Mouse (Mus musculus) kidney, embryonic 14.5 days (tissue): ENCODE results near the gene Imp3. TPM values are rescaled to one million over a fixed set of nuclear protein-coding genes. Genes with fewer than 3 reads are reported as not detected.

Experiments used
- ATAC-seq: fragments of 200-750 bp; cut with Nextera tagmentation; 2 replicates; pipeline ENCODE4 v1.8.0; 2017; ENCODE audit warnings: moderate number of reproducible peaks, mild to moderate bottlenecking, moderate TSS enrichment, moderate library complexity; ENCODE audit not compliant: low FRiP score, low TSS enrichment
- H3K27ac ChIP-seq: fragments of 300-500 bp; sonication (generic); 2 replicates; pipeline ENCODE4 v1.5.1; 2014; ENCODE audit warnings: low read depth, mild to moderate bottlenecking, low read length, moderate library complexity, mixed read lengths
- H3K27me3 ChIP-seq: fragments of 300-500 bp; sonication (generic); 2 replicates; pipeline ENCODE4 v1.6.1; 2014; ENCODE audit warnings: mild to moderate bottlenecking, low read length; ENCODE audit not compliant: control insufficient read depth, insufficient read depth
- H3K36me3 ChIP-seq: fragments of 300-500 bp; sonication (generic); 2 replicates; pipeline ENCODE4 v1.6.1; 2014; ENCODE audit warnings: low read length, mixed read lengths; ENCODE audit not compliant: control insufficient read depth, insufficient read depth
- H3K4me1 ChIP-seq: fragments of 300-500 bp; sonication (generic); 2 replicates; pipeline ENCODE4 v1.6.1; 2014; ENCODE audit warnings: low read length, mixed read lengths; ENCODE audit not compliant: control insufficient read depth, insufficient read depth
- H3K4me2 ChIP-seq: fragments of 300-500 bp; sonication (generic); replicated peaks from 2 replicates; pipeline ENCODE4 v1.6.1; 2014; ENCODE audit warnings: low read depth, mild to moderate bottlenecking, low read length
- H3K4me3 ChIP-seq: fragments of 300-500 bp; sonication (generic); 2 replicates; pipeline ENCODE4 v1.5.1; 2014; ENCODE audit warnings: mild to moderate bottlenecking, low read length
- H3K9ac ChIP-seq: fragments of 300-500 bp; sonication (generic); 2 replicates; pipeline ENCODE4 v1.6.1; 2014; ENCODE audit warnings: low read depth, mild to moderate bottlenecking, low read length, moderate library complexity
- H3K9me3 ChIP-seq: fragments of 300-500 bp; sonication (generic); 2 replicates; pipeline ENCODE4 v1.6.1; 2016; ENCODE audit warnings: low read length; ENCODE audit not compliant: control insufficient read depth
- WGBS: fragments of 180-500 bp; shearing (Covaris S2); extraction: QIAGEN DNeasy Blood & Tissue Kit; methylation state at CpG from one replicate; pipeline ENCODE4 v1.1.7; 2014; 5-methylcytosine and 5-hydroxymethylcytosine counted together
- polyA plus RNA-seq: library from polyadenylated mRNA; unstranded; fragments of >200 nt; fragmentation: Nextera tagmentation; extraction: Ambion mirVana; gene quantifications from 2 replicates; pipeline ENCODE4 v1.2.1, GENCODE M21; 2014

Gene Imp3
- polyA plus RNA-seq, 1 experiment from 2014 or later: 98.4 TPM

DNA sequence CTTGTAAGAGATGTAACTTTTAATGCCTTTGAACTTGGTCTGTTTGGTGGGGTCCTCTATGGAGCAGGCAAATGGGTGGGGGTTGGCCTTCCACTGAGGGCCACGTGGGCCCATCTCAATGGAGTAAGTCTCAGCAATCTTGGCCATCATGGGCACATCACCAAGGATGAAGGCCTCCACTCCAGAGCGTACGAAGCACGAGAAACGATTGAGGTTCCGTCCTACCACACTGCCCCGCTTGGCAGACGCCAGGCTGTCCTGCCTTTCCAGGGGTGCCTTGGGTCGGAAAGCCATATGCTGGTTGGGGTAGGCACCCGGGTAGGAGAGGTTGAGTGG is 11.3 kb upstream of the Imp3 start:
- peak overlapping the region; percentile 20; the same call in 1 of the 2 replicates for H3K4me3 ChIP-seq
- ATAC-seq: no peak

GRCm38 (mm10) chr9:56926387-56926786 is 10.9 kb upstream of the Imp3 start:
- H3K9me3 ChIP-seq: peaks cover 4% of the 10 kb centered on the region; the same call in 1 of the 2 replicates
- WGBS: 88% methylated on average over 10 of the region's 10 CpGs
- ATAC-seq: no peak
- H3K36me3 ChIP-seq: peaks cover 16% of the 10 kb centered on the region; the same call in 1 of the 2 replicates
- peak overlapping the region; percentile 71 for H3K4me2 ChIP-seq
- 0 out of 2 replicates have a peak overlapping the region, but pooled peaks have one; percentile 64 for H3K9ac ChIP-seq
- peaks cover 40% of the 10 kb centered on the region for H3K4me1 ChIP-seq
- H3K27ac ChIP-seq: no peak overlapping the region; the same call in 1 of the 2 replicates
- peak overlapping the region; percentile 44; the same call in 1 of the 2 replicates for H3K4me3 ChIP-seq
- no peaks in the 10 kb centered on the region for H3K27me3 ChIP-seq

More for the DNA sequence above, 11.3 kb upstream of the Imp3 start:
- Histone ChIP-seq H3K4me1 (peaks cover 40% of the 10 kb centered on the region), H3K4me2 (peak overlapping the region; percentile 71; the same call in 1 of the 2 replicates), H3K36me3 (peaks cover 17% of the 10 kb centered on the region; the same call in 1 of the 2 replicates), H3K9ac (no peak overlapping the region), H3K27me3 (no peaks in the 10 kb centered on the region), H3K27ac (no peak overlapping the region), H3K9me3 (peaks cover 5% of the 10 kb centered on the region; the same call in 1 of the 2 replicates)
- 92% methylated on average over 10 of the region's 10 CpGs for WGBS

- peak; percentile 33 for ATAC-seq
- H3K4me2 ChIP-seq: peak overlapping the region; percentile 71
- WGBS: under 1% methylated on average over 35 of the region's 35 CpGs
Measured at GRCm38 (mm10) chr9:56927191-56928012, 9.9 kb upstream of the Imp3 start.

GRCm38 (mm10) chr9:56928041-56928811 is 9.0 kb upstream of the Imp3 start, which contains the start of gene Snx33:
Snx33 (minus strand) TSS chr9:56928371.
- no peaks in the 10 kb centered on the region for H3K9me3 ChIP-seq
- peak within 1 kb of the TSS; percentile 71 for H3K4me2 ChIP-seq
- peak within 1 kb of the TSS; percentile 87 for H3K27ac ChIP-seq
- ATAC-seq: peak; percentile 85
- H3K9ac ChIP-seq: peak within 1 kb of the TSS; percentile 64
- H3K27me3 ChIP-seq: no peaks in the 10 kb centered on the region
- WGBS: under 1% methylated on average over 50 of the region's 50 CpGs
- H3K4me1 ChIP-seq: peaks cover 37% of the 10 kb centered on the region
- H3K36me3 ChIP-seq: peaks cover 6% of the 10 kb centered on the region; the same call in 1 of the 2 replicates
- H3K4me3 ChIP-seq: peak within 1 kb of the TSS; percentile 44

More at GRCm38 (mm10) chr9:56927191-56928012, 9.9 kb upstream of the Imp3 start:
- Histone ChIP-seq H3K36me3 (peaks cover 7% of the 10 kb centered on the region; the same call in 1 of the 2 replicates), H3K27me3 (no peaks in the 10 kb centered on the region), H3K9me3 (no peaks in the 10 kb centered on the region), H3K4me1 (peaks cover 40% of the 10 kb centered on the region), H3K9ac (peak overlapping the region; percentile 64), H3K4me3 (peak overlapping the region; percentile 44), H3K27ac (peak overlapping the region; percentile 87)

- 15% methylated on average over 4 of the region's 4 CpGs for WGBS
- Histone ChIP-seq H3K27me3 (no peaks in the 10 kb centered on the region), H3K27ac (no peak overlapping the region), H3K4me3 (no peak overlapping the region), H3K4me2 (no peak overlapping the region), H3K4me1 (peaks cover 24% of the 10 kb centered on the region), H3K36me3 (peaks cover 6% of the 10 kb centered on the region; the same call in 1 of the 2 replicates), H3K9ac (no peak overlapping the region), H3K9me3 (no peaks in the 10 kb centered on the region)
- no peak for ATAC-seq
Measured at GRCm38 (mm10) chr9:56929496-56929895, 7.8 kb upstream of the Imp3 start.

GRCm38 (mm10) chr9:56930556-56930955 is 6.7 kb upstream of the Imp3 start:
- Histone ChIP-seq H3K9me3 (no peaks in the 10 kb centered on the region), H3K4me2 (no peak overlapping the region), H3K36me3 (peaks cover 6% of the 10 kb centered on the region; the same call in 1 of the 2 replicates), H3K4me1 (peaks cover 15% of the 10 kb centered on the region), H3K9ac (no peak overlapping the region), H3K4me3 (no peak overlapping the region), H3K27ac (no peak overlapping the region), H3K27me3 (no peaks in the 10 kb centered on the region)
- no peak for ATAC-seq
- 84% methylated on average over 1 of the region's 1 CpGs for WGBS

DNA sequence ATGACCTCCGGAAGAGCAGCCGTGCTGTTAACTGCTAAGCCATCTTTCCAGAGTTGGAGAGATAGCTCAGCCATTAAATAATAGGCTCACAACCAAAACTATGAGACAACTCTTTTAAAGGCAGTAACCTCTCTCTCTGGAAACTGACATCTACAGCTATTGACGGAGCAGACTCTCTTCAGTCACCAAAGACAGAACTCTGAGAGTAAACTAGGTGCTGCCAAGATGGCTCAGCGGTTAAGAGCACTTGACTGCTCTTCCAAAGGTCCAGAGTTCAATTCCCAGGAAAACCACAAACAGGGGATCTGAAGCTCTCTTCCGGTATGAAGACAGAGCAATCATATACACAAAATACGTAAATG is 433 bp upstream of the Imp3 start:
- peak overlapping the region; percentile 47; the same call in 1 of the 2 replicates for H3K27ac ChIP-seq
- no peaks in the 10 kb centered on the region for H3K9me3 ChIP-seq
- H3K4me3 ChIP-seq: peak overlapping the region; percentile 85
- peak overlapping the region; percentile 65 for H3K4me2 ChIP-seq
- peak overlapping the region; percentile 37; the same call in 1 of the 2 replicates for H3K9ac ChIP-seq
- no peaks in the 10 kb centered on the region for H3K27me3 ChIP-seq
- no peaks in the 10 kb centered on the region for H3K36me3 ChIP-seq
- H3K4me1 ChIP-seq: 0 out of 2 replicates have a peak, but pooled peaks cover 7% of the 10 kb centered on the region
- ATAC-seq: no peak
- 20% methylated on average over 6 of the region's 6 CpGs for WGBS

GRCm38 (mm10) chr9:56938374-56938773 is 1.1 kb downstream of the Imp3 start:
- 2% methylated on average over 7 of the region's 7 CpGs for WGBS
- Histone ChIP-seq H3K4me2 (peak overlapping the region; percentile 82), H3K4me3 (peak overlapping the region; percentile 85), H3K36me3 (no peaks in the 10 kb centered on the region), H3K27me3 (no peaks in the 10 kb centered on the region), H3K9ac (peak overlapping the region; percentile 82), H3K4me1 (0 out of 2 replicates have a peak, but pooled peaks cover 7% of the 10 kb centered on the region), H3K9me3 (no peaks in the 10 kb centered on the region), H3K27ac (peak overlapping the region; percentile 85; the same call in 1 of the 2 replicates)
- ATAC-seq: no peak
